Mouse (Mus musculus) ES-E14 (cell line): Measurements from ENCODE around the gene Olfr804.

Source experiments
- CHD2 ChIP-seq: IDR thresholded peaks from 2 replicates; pipeline ENCODE4 v1.6.1; 2014; ENCODE audit warnings: mild to moderate bottlenecking, low read depth, low read length, inconsistent platforms
- MAFK ChIP-seq: IDR thresholded peaks from 2 replicates; pipeline ENCODE4 v1.6.1; 2014; ENCODE audit warnings: mild to moderate bottlenecking, low read depth, low read length, inconsistent platforms; ENCODE audit not compliant: insufficient read depth
- ZC3H11A ChIP-seq: IDR thresholded peaks from 2 replicates; pipeline ENCODE4 v1.6.1; 2012; ENCODE audit warnings: low read depth, mild to moderate bottlenecking, inconsistent platforms, low read length, borderline replicate concordance
- ZNF384 ChIP-seq: IDR thresholded peaks from 2 replicates; pipeline ENCODE4 v1.6.1; 2012; ENCODE audit warnings: low read depth, low read length, inconsistent platforms

- TF ChIP-seq ZNF384 = no peak
- TF ChIP-seq ZC3H11A = no peak
- TF ChIP-seq MAFK = no peak
- no peak for TF ChIP-seq CHD2
Measured at GRCm38 (mm10) chr10:129694186-129694585, 8.8 kb upstream of the Olfr804 start, which contains the start of gene Olfr803.
